Mouse (Mus musculus): Measurements from ENCODE around the gene Chrnb1. TPM values are rescaled to one million over a fixed set of nuclear protein-coding genes. Genes with fewer than 3 reads are reported as not detected.

Chrnb1 gene
- polyA plus RNA-seq, 1 experiment from 2014 or later: 11.1 TPM

DNA sequence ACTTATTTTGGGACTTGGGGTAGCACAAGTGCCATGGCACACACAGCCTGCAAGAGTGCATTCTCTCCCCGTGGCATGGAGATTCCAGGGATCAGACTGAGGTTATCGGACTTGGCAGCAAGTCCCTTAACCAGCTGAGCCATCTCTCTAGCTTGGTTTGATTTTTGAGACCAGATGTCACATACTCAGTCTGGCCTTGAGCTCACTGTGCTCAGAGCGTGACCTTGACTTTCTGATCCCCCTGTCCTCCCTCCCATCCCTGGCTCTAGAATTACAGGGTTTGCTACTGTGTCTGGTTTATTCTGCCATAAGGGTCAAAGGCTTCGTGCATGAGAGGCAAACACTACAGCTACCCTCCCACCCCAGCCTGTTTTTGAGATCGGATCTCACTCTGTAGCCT lies 6.3 kb downstream of the Chrnb1 start:
- H3K27ac ChIP-seq: no peak overlapping the region
- no peak for ATAC-seq (ENCODE audit: insufficient number of reproducible peaks, insufficient read depth, low FRiP score, low TSS enrichment)
- H3K9me3 ChIP-seq: no peaks in the 10 kb centered on the region
- H3K4me3 ChIP-seq: no peak overlapping the region
- no peaks in the 10 kb centered on the region for H3K36me3 ChIP-seq
- 47% methylated on average over 5 of the region's 5 CpGs for WGBS
- H3K27me3 ChIP-seq: peaks cover 8% of the 10 kb centered on the region
- H3K9ac ChIP-seq: no peak overlapping the region
- no peaks in the 10 kb centered on the region for H3K4me1 ChIP-seq
- no peak overlapping the region for H3K4me2 ChIP-seq (replicated peaks)

DNA sequence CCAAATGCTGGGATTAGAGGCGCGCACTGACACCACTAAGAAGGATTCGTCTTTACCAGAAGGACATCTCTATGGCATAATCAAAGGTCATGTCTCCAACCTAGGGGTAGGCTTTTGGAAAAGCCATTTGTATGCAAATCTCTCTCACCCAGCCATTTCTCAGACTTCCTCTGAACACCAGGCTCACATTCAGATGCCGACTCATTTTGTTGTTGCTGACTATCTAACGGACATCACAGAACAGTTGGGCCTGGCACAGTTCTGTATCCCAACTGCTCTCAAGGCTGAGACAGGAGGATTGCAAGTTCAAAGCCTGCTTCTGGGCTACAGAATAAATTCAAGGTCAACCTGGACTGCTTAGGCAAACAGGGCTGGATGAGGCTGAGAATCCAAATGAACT lies 8.4 kb downstream of the Chrnb1 start:
- no peak for ATAC-seq (ENCODE audit: insufficient number of reproducible peaks, insufficient read depth, low FRiP score, low TSS enrichment)
- no peak overlapping the region for H3K4me3 ChIP-seq
- no peak overlapping the region for H3K9ac ChIP-seq
- H3K4me2 ChIP-seq (replicated peaks): no peak overlapping the region
- no peaks in the 10 kb centered on the region for H3K27me3 ChIP-seq
- H3K9me3 ChIP-seq: no peaks in the 10 kb centered on the region
- WGBS: 90% methylated on average over 5 of the region's 5 CpGs
- no peaks in the 10 kb centered on the region for H3K36me3 ChIP-seq
- no peak overlapping the region for H3K27ac ChIP-seq
- H3K4me1 ChIP-seq: no peaks in the 10 kb centered on the region

GRCm38 (mm10) chr11:69784793-69785272 lies 10.9 kb downstream of the Chrnb1 start:
- no peaks in the 10 kb centered on the region for H3K9me3 ChIP-seq
- ATAC-seq (ENCODE audit: insufficient number of reproducible peaks, insufficient read depth, low FRiP score, low TSS enrichment): no peak
- H3K4me1 ChIP-seq: no peaks in the 10 kb centered on the region
- no peak overlapping the region for H3K27ac ChIP-seq
- 44% methylated on average over 15 of the region's 15 CpGs for WGBS
- H3K27me3 ChIP-seq: peaks cover 6% of the 10 kb centered on the region; the same call in 1 of the 2 replicates
- no peak overlapping the region for H3K9ac ChIP-seq
- H3K4me3 ChIP-seq: no peak overlapping the region
- H3K4me2 ChIP-seq (replicated peaks): peak overlapping the region; percentile 6; the same call in 1 of the 2 replicates
- no peaks in the 10 kb centered on the region for H3K36me3 ChIP-seq

DNA sequence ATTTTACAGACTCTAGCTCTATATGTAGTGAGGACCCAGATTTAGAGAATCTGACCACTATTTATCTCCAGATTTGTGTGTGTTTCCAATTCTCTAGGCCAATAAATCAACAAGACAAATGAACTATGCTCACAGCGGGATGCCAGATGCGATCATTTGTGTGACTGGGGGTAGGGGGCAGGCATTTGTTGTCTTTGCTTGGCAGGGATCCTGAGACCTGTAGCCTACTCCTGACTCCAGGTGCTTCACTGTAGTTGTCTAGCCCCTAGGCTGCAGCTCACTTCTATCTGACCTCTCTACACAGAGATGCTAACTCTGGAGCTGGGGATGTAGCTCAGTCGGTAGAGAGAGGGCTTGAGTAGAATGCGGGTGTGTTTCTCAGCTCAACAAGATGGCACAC lies 13.9 kb downstream of the Chrnb1 start:
- Histone ChIP-seq H3K9me3 (no peaks in the 10 kb centered on the region), H3K4me3 (no peak overlapping the region), H3K4me2 (replicated peaks) (no peak overlapping the region), H3K36me3 (peaks cover 2% of the 10 kb centered on the region), H3K27ac (no peak overlapping the region), H3K27me3 (peaks cover 33% of the 10 kb centered on the region), H3K4me1 (peaks cover 12% of the 10 kb centered on the region), H3K9ac (no peak overlapping the region)
- no peak for ATAC-seq (ENCODE audit: insufficient number of reproducible peaks, insufficient read depth, low FRiP score, low TSS enrichment)
- WGBS: 30% methylated on average over 4 of the region's 4 CpGs

- ATAC-seq (ENCODE audit: insufficient number of reproducible peaks, insufficient read depth, low FRiP score, low TSS enrichment): no peak
- H3K9me3 ChIP-seq: no peaks in the 10 kb centered on the region
- H3K4me1 ChIP-seq: peaks cover 12% of the 10 kb centered on the region
- peaks cover 45% of the 10 kb centered on the region for H3K27me3 ChIP-seq
- H3K4me2 ChIP-seq (replicated peaks): 0 out of 2 replicates have a peak overlapping the region, but pooled peaks have one; percentile 5
- no peak overlapping the region for H3K4me3 ChIP-seq
- H3K9ac ChIP-seq: no peak overlapping the region
- H3K27ac ChIP-seq: no peak overlapping the region
- WGBS: 40% methylated on average over 7 of the region's 7 CpGs
- peaks cover 13% of the 10 kb centered on the region for H3K36me3 ChIP-seq
Measured at GRCm38 (mm10) chr11:69778985-69779384, 16.8 kb downstream of the Chrnb1 start.

DNA sequence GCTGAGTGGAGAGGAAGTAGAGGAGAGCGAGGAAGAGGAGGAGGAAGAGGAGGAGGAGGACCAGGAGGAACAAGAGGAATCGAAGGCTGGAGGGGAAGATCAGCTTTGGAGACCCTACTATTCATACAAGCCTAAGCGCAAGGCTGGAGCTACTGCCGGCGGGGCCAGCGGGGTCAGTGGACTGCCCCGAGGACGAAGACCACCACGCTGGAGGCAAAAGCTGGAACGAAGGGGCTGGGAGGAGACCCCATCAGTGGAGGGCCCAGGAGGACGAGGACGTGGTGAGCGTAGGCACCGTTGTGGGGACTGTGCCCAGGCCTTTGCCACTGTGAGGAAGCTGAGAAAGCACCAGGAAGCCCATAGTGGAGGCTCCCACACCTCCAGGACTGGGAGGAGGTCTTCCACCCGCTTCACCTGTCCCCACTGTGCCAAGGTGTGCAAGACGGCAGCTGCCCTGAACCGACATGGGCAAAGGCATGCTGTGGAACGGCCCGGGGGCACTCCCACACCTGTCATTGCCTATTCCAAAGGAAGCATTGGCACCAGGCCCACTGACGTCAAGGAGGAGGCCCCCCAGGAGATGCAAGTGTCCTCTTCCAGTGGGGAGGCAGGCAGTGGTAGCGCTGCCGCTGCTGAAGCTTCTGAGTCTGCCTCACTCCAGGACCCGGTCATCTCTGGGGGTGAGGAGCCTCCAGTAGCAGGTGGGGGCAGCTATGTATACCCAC lies 17.3 kb downstream of the Chrnb1 start:
- peaks cover 12% of the 10 kb centered on the region for H3K4me1 ChIP-seq
- ATAC-seq (ENCODE audit: insufficient number of reproducible peaks, insufficient read depth, low FRiP score, low TSS enrichment): peak; percentile 12; the same call in 1 of the 2 replicates
- H3K27ac ChIP-seq: no peak overlapping the region
- H3K27me3 ChIP-seq: peaks cover 45% of the 10 kb centered on the region
- peaks cover 13% of the 10 kb centered on the region for H3K36me3 ChIP-seq
- no peaks in the 10 kb centered on the region for H3K9me3 ChIP-seq
- H3K9ac ChIP-seq: no peak overlapping the region
- H3K4me2 ChIP-seq (replicated peaks): no peak overlapping the region
- WGBS: 65% methylated on average over 23 of the region's 23 CpGs
- no peak overlapping the region for H3K4me3 ChIP-seq

GRCm38 (mm10) chr11:69777504-69778257 lies 18.1 kb downstream of the Chrnb1 start:
- no peak for ATAC-seq (ENCODE audit: insufficient number of reproducible peaks, insufficient read depth, low FRiP score, low TSS enrichment)
- Histone ChIP-seq H3K9ac (no peak overlapping the region), H3K27ac (no peak overlapping the region), H3K36me3 (peaks cover 13% of the 10 kb centered on the region), H3K4me1 (peaks cover 12% of the 10 kb centered on the region), H3K9me3 (no peaks in the 10 kb centered on the region), H3K4me2 (replicated peaks) (no peak overlapping the region), H3K4me3 (no peak overlapping the region), H3K27me3 (peaks cover 45% of the 10 kb centered on the region)
- 60% methylated on average over 26 of the region's 26 CpGs for WGBS

- Histone ChIP-seq H3K9me3 (no peaks in the 10 kb centered on the region), H3K4me2 (replicated peaks) (no peak overlapping the region), H3K9ac (0 out of 2 replicates have a peak overlapping the region, but pooled peaks have one; percentile 10), H3K4me1 (peaks cover 12% of the 10 kb centered on the region), H3K27me3 (peaks cover 40% of the 10 kb centered on the region), H3K36me3 (peaks cover 13% of the 10 kb centered on the region), H3K27ac (no peak overlapping the region), H3K4me3 (no peak overlapping the region)
- 84% methylated on average over 20 of the region's 20 CpGs for WGBS
- ATAC-seq (ENCODE audit: insufficient number of reproducible peaks, insufficient read depth, low FRiP score, low TSS enrichment): no peak
Measured at GRCm38 (mm10) chr11:69776488-69776887, 19.3 kb downstream of the Chrnb1 start.

GRCm38 (mm10) chr11:69775716-69776115 lies 20.0 kb downstream of the Chrnb1 start:
- peaks cover 12% of the 10 kb centered on the region for H3K4me1 ChIP-seq
- no peak for ATAC-seq (ENCODE audit: insufficient number of reproducible peaks, insufficient read depth, low FRiP score, low TSS enrichment)
- H3K9ac ChIP-seq: 0 out of 2 replicates have a peak overlapping the region, but pooled peaks have one; percentile 10
- no peak overlapping the region for H3K4me3 ChIP-seq
- H3K9me3 ChIP-seq: no peaks in the 10 kb centered on the region
- 71% methylated on average over 10 of the region's 10 CpGs for WGBS
- H3K4me2 ChIP-seq (replicated peaks): no peak overlapping the region
- no peak overlapping the region for H3K27ac ChIP-seq
- peaks cover 13% of the 10 kb centered on the region for H3K36me3 ChIP-seq
- peaks cover 40% of the 10 kb centered on the region for H3K27me3 ChIP-seq

- Histone ChIP-seq H3K9me3 (no peaks in the 10 kb centered on the region), H3K27ac (no peak overlapping the region), H3K36me3 (peaks cover 13% of the 10 kb centered on the region), H3K4me3 (no peak overlapping the region), H3K4me2 (replicated peaks) (no peak overlapping the region), H3K27me3 (peaks cover 40% of the 10 kb centered on the region), H3K4me1 (peaks cover 12% of the 10 kb centered on the region), H3K9ac (no peak overlapping the region)
- ATAC-seq (ENCODE audit: insufficient number of reproducible peaks, insufficient read depth, low FRiP score, low TSS enrichment): no peak
- 58% methylated on average over 5 of the region's 5 CpGs for WGBS
Measured at GRCm38 (mm10) chr11:69774961-69775360, 20.8 kb downstream of the Chrnb1 start.

DNA sequence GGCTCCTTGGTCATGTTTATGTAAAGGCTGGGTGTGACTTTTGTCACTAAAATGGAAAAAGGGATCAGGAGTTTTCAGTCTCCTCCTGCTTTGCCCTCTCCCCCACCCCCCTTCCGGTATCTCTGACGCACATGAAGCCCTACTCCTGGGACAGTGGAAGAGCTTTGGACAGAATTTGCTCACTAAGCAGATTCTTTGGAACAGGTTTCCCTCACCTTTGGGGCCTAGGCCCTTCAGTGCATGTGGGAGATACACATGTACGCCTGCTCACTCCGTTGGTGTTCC lies 28.2 kb downstream of the Chrnb1 start:
- H3K4me3 ChIP-seq: peak overlapping the region; percentile 93; the same call in 1 of the 2 replicates
- H3K4me2 ChIP-seq (replicated peaks): peak overlapping the region; percentile 72
- H3K9me3 ChIP-seq: no peaks in the 10 kb centered on the region
- no peaks in the 10 kb centered on the region for H3K36me3 ChIP-seq
- WGBS: 64% methylated on average over 4 of the region's 4 CpGs
- H3K4me1 ChIP-seq: peaks cover 14% of the 10 kb centered on the region
- no peaks in the 10 kb centered on the region for H3K27me3 ChIP-seq
- peak overlapping the region; percentile 95; the same call in 1 of the 2 replicates for H3K9ac ChIP-seq
- H3K27ac ChIP-seq: no peak overlapping the region
- no peak for ATAC-seq (ENCODE audit: insufficient number of reproducible peaks, insufficient read depth, low FRiP score, low TSS enrichment)
